Mouse (Mus musculus) stomach, embryonic 15.5 days (tissue): ENCODE results near the gene Prr36. TPM values are rescaled to one million over a fixed set of nuclear protein-coding genes. Genes with fewer than 3 reads are reported as not detected.

Experiments used
- polyA plus RNA-seq: library from polyadenylated mRNA; unstranded; fragments of >200 nt; fragmentation: Nextera tagmentation; extraction: Ambion mirVana; gene quantifications from 2 replicates; pipeline ENCODE4 v1.2.1, GENCODE M21; 2015

Gene Prr36
- polyA plus RNA-seq, 1 experiment from 2014 or later = 3.2 TPM

Other genes starting within 250 kb of the Prr36 start
- gene Cd209f, start 111.6 kb downstream of the Prr36 start, polyA plus RNA-seq = 0.12 and 0.17 TPM in 2 replicates
- not detected in 2 replicates for gene Cd209g, start 83.4 kb downstream of the Prr36 start, polyA plus RNA-seq
- gene Evi5l, start 50.9 kb downstream of the Prr36 start, polyA plus RNA-seq = 21.5 and 22.5 TPM in 2 replicates
- 4.3 and 4.6 TPM in 2 replicates for gene Lrrc8e, start 9.4 kb upstream of the Prr36 start, polyA plus RNA-seq
- 24.6 and 29.8 TPM in 2 replicates for gene Map2k7, start 21.3 kb upstream of the Prr36 start, polyA plus RNA-seq
- 0.31 and 1.3 TPM in 2 replicates for gene Gm49320, start 21.4 kb upstream of the Prr36 start, polyA plus RNA-seq
- 5.5 and 5.9 TPM in 2 replicates for gene Tgfbr3l, start 30.8 kb upstream of the Prr36 start, polyA plus RNA-seq
- gene Snapc2, start 35.6 kb upstream of the Prr36 start, polyA plus RNA-seq = 50.8 and 51.6 TPM in 2 replicates
- gene Ctxn1, start 41.8 kb upstream of the Prr36 start, polyA plus RNA-seq = 80.2 and 83.6 TPM in 2 replicates
- gene Timm44, start 58.5 kb upstream of the Prr36 start, polyA plus RNA-seq = 59.1 and 59.5 TPM in 2 replicates
- 22.7 and 29.9 TPM in 2 replicates for gene Ccl25, start 107.8 kb upstream of the Prr36 start, polyA plus RNA-seq
- gene Elavl1, start 108.0 kb upstream of the Prr36 start, polyA plus RNA-seq = 215 and 219 TPM in 2 replicates